Mouse (Mus musculus): ENCODE data around the gene Atp6v1a. TPM values are rescaled to one million over a fixed set of nuclear protein-coding genes. Genes with fewer than 3 reads are reported as not detected.

Atp6v1a gene
- total and polyA plus RNA-seq, 3 experiments: 2.7 to 174 (median 57.4) TPM

GRCm38 (mm10) chr16:44176511-44176910, 37.0 kb upstream of the Atp6v1a start:
- TF ChIP-seq TAL1 (conservative IDR thresholded peaks at IDR 0.05; ENCODE audit: low read depth, low read length) (no peak), GATA1 (IDR thresholded peaks at IDR 0.05; ENCODE audit: borderline replicate concordance, low read length) (no peak), POLR2AphosphoS5 (IDR thresholded peaks at IDR 0.05; ENCODE audit: insufficient replicate concordance, low read depth, low read length) (no peak), GATA2 (IDR thresholded peaks at IDR 0.05; ENCODE audit: borderline replicate concordance, low read depth, low read length) (no peak), CTCF (IDR thresholded peaks at IDR 0.05; ENCODE audit: low read depth, low read length) (no peak)
- no peaks in the 10 kb centered on the region for H3K9me3 ChIP-seq (replicated peaks)
- peaks cover 28% of the 10 kb centered on the region for H3K36me3 ChIP-seq (replicated peaks)
- no peak for ATAC-seq (ENCODE audit: extremely low read depth, insufficient number of reproducible peaks, low FRiP score, poor library complexity, severe bottlenecking)
- H3K4me3 ChIP-seq (ENCODE audit: low read depth, low read length): no peak overlapping the region
- no peak for DNase-seq (ENCODE audit: low spot score)
- peaks cover 30% of the 10 kb centered on the region for H3K4me1 ChIP-seq (ENCODE audit: insufficient read depth, low read depth, low read length)
- H3K27me3 ChIP-seq (ENCODE audit: insufficient read depth, low read length): no peaks in the 10 kb centered on the region

- H3K9me3 ChIP-seq (replicated peaks): no peaks in the 10 kb centered on the region
- no peaks in the 10 kb centered on the region for H3K27me3 ChIP-seq (ENCODE audit: insufficient read depth, low read length)
- H3K4me3 ChIP-seq (ENCODE audit: low read depth, low read length): peak overlapping the region; percentile 33; the same call in 1 of the 2 replicates
- ATAC-seq (ENCODE audit: extremely low read depth, insufficient number of reproducible peaks, low FRiP score, poor library complexity, severe bottlenecking): no peak
- H3K4me1 ChIP-seq (ENCODE audit: insufficient read depth, low read depth, low read length): peaks cover 30% of the 10 kb centered on the region
- peaks cover 18% of the 10 kb centered on the region for H3K36me3 ChIP-seq (replicated peaks)
- DNase-seq (ENCODE audit: low spot score): no peak
- no peak for TF ChIP-seq GATA2 (IDR thresholded peaks at IDR 0.05; ENCODE audit: borderline replicate concordance, low read depth, low read length)
- TF ChIP-seq GATA1 (IDR thresholded peaks at IDR 0.05; ENCODE audit: borderline replicate concordance, low read length): no peak
- TF ChIP-seq TAL1 (conservative IDR thresholded peaks at IDR 0.05; ENCODE audit: low read depth, low read length): no peak
- no peak for TF ChIP-seq POLR2AphosphoS5 (IDR thresholded peaks at IDR 0.05; ENCODE audit: insufficient replicate concordance, low read depth, low read length)
- TF ChIP-seq CTCF (IDR thresholded peaks at IDR 0.05; ENCODE audit: low read depth, low read length): no peak
These were observed 35.5 kb upstream of the Atp6v1a start for GRCm38 (mm10) chr16:44175001-44175400.

GRCm38 (mm10) chr16:44173966-44174530, 34.5 kb upstream of the Atp6v1a start:
- DNase-seq (ENCODE audit: low spot score) (no peak), ATAC-seq (ENCODE audit: extremely low read depth, insufficient number of reproducible peaks, low FRiP score, poor library complexity, severe bottlenecking) (no peak)
- H3K27me3 ChIP-seq (ENCODE audit: insufficient read depth, low read length): no peaks in the 10 kb centered on the region
- TF ChIP-seq CTCF (IDR thresholded peaks at IDR 0.05; ENCODE audit: low read depth, low read length) (no peak), GATA1 (IDR thresholded peaks at IDR 0.05; ENCODE audit: borderline replicate concordance, low read length) (no peak), GATA2 (IDR thresholded peaks at IDR 0.05; ENCODE audit: borderline replicate concordance, low read depth, low read length) (no peak), POLR2AphosphoS5 (IDR thresholded peaks at IDR 0.05; ENCODE audit: insufficient replicate concordance, low read depth, low read length) (no peak), TAL1 (conservative IDR thresholded peaks at IDR 0.05; ENCODE audit: low read depth, low read length) (no peak)
- H3K4me3 ChIP-seq (ENCODE audit: low read depth, low read length): peak overlapping the region; percentile 87
- H3K36me3 ChIP-seq (replicated peaks): peaks cover 12% of the 10 kb centered on the region
- H3K9me3 ChIP-seq (replicated peaks): no peaks in the 10 kb centered on the region
- H3K4me1 ChIP-seq (ENCODE audit: insufficient read depth, low read depth, low read length): peaks cover 30% of the 10 kb centered on the region

- Histone ChIP-seq H3K4me3 (ENCODE audit: low read depth, low read length) (peak within 1 kb of the TSS; percentile 87), H3K36me3 (replicated peaks) (peaks cover 6% of the 10 kb centered on the region), H3K4me1 (ENCODE audit: insufficient read depth, low read depth, low read length) (peaks cover 30% of the 10 kb centered on the region), H3K9me3 (replicated peaks) (no peaks in the 10 kb centered on the region), H3K27me3 (ENCODE audit: insufficient read depth, low read length) (no peaks in the 10 kb centered on the region)
- DNase-seq (ENCODE audit: low spot score) (peak; percentile 61), ATAC-seq (ENCODE audit: extremely low read depth, insufficient number of reproducible peaks, low FRiP score, poor library complexity, severe bottlenecking) (no peak)
- no peak for TF ChIP-seq GATA1 (IDR thresholded peaks at IDR 0.05; ENCODE audit: borderline replicate concordance, low read length)
- TF ChIP-seq GATA2 (IDR thresholded peaks at IDR 0.05; ENCODE audit: borderline replicate concordance, low read depth, low read length): no peak
- no peak for TF ChIP-seq TAL1 (conservative IDR thresholded peaks at IDR 0.05; ENCODE audit: low read depth, low read length)
- no peak for TF ChIP-seq POLR2AphosphoS5 (IDR thresholded peaks at IDR 0.05; ENCODE audit: insufficient replicate concordance, low read depth, low read length)
- TF ChIP-seq CTCF (IDR thresholded peaks at IDR 0.05; ENCODE audit: low read depth, low read length): no peak
These were observed 33.8 kb upstream of the Atp6v1a start, which contains the start of gene Usf3 for GRCm38 (mm10) chr16:44173155-44173941. Usf3 (plus strand) TSS chr16:44173246.

GRCm38 (mm10) chr16:44172297-44173154, 33.0 kb upstream of the Atp6v1a start:
- H3K27me3 ChIP-seq (ENCODE audit: insufficient read depth, low read length): no peaks in the 10 kb centered on the region
- H3K9me3 ChIP-seq (replicated peaks): no peaks in the 10 kb centered on the region
- DNase-seq (ENCODE audit: low spot score) (peak; percentile 97), ATAC-seq (ENCODE audit: extremely low read depth, insufficient number of reproducible peaks, low FRiP score, poor library complexity, severe bottlenecking) (peak; percentile 97)
- peaks cover 5% of the 10 kb centered on the region for H3K36me3 ChIP-seq (replicated peaks)
- H3K4me1 ChIP-seq (ENCODE audit: insufficient read depth, low read depth, low read length): peaks cover 30% of the 10 kb centered on the region
- TF ChIP-seq POLR2AphosphoS5 (IDR thresholded peaks at IDR 0.05; ENCODE audit: insufficient replicate concordance, low read depth, low read length) (no peak), TAL1 (conservative IDR thresholded peaks at IDR 0.05; ENCODE audit: low read depth, low read length) (no peak), GATA2 (IDR thresholded peaks at IDR 0.05; ENCODE audit: borderline replicate concordance, low read depth, low read length) (no peak), CTCF (IDR thresholded peaks at IDR 0.05; ENCODE audit: low read depth, low read length) (no peak), GATA1 (IDR thresholded peaks at IDR 0.05; ENCODE audit: borderline replicate concordance, low read length) (no peak)
- H3K4me3 ChIP-seq (ENCODE audit: low read depth, low read length): peak overlapping the region; percentile 87

Data from G1E (cell line).